Mouse (Mus musculus): Measurements from ENCODE around the gene Atp5h.
"Not testable (repeated sequence)": the region's sequence is repeated elsewhere in the genome, so short reads cannot be mapped to it uniquely, and the experiment has no call there.

Gene Atp5h

GRCm38 (mm10) chr11:115419531-115420237, at the start of gene Atp5h, which contains the start of gene Kctd2:
Gene Atp5h, minus strand, starts transcription at chr11:115419962.
Gene Kctd2, plus strand, starts transcription at chr11:115420128.
- in situ Hi-C loops (cut with MboI; ENCODE audit: low pct_unique_long_range_greater_than_20kb in 1 of 2, low sequenced_read_pairs in 2 of 2, unreplicated experiment in 1 of 2): loop anchor here in 1 of 2 experiments (25.0 kb wide), 1 partner anchor 1443 kb away; the partner anchor contains the start of genes Mfsd11 and Srsf2

- in situ Hi-C loops (cut with MboI; ENCODE audit: low pct_unique_long_range_greater_than_20kb in 1 of 2, low sequenced_read_pairs in 2 of 2, unreplicated experiment in 1 of 2): no loop called here
Measured at GRCm38 (mm10) chr11:115467217-115467618, 47.5 kb upstream of the Atp5h start.

DNA sequence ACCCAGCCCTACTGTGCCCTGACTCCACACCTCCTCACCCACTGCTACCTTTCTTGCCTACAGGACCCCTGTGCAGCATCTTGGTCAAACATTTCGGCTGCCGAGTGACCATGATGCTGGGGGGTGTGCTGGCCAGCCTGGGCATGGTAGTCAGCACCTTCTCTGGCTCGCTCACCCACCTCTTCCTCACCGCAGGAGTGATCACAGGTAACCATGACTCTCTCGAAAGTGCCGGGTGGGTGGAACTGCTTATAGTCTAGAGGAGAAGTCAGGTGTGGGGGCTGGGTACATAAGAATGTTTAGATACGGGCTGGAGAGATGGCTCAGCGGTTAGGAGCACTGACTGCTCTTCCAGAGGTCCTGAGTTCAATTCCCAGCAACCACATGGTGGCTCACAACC, 45.1 kb upstream of the Atp5h start:
- in situ Hi-C loops (cut with MboI; ENCODE audit: low pct_unique_long_range_greater_than_20kb in 1 of 2, low sequenced_read_pairs in 2 of 2, unreplicated experiment in 1 of 2): no loop called here

- in situ Hi-C loops (cut with MboI; ENCODE audit: low pct_unique_long_range_greater_than_20kb in 1 of 2, low sequenced_read_pairs in 2 of 2, unreplicated experiment in 1 of 2): no loop called here
Measured at GRCm38 (mm10) chr11:115463397-115463796, 43.6 kb upstream of the Atp5h start.

- in situ Hi-C loops (cut with MboI; ENCODE audit: low pct_unique_long_range_greater_than_20kb in 1 of 2, low sequenced_read_pairs in 2 of 2, unreplicated experiment in 1 of 2): no loop called here
Measured at GRCm38 (mm10) chr11:115462243-115462891, 42.6 kb upstream of the Atp5h start, which contains the start of gene Slc16a5. Gene Slc16a5, plus strand, starts transcription at chr11:115462474.

DNA sequence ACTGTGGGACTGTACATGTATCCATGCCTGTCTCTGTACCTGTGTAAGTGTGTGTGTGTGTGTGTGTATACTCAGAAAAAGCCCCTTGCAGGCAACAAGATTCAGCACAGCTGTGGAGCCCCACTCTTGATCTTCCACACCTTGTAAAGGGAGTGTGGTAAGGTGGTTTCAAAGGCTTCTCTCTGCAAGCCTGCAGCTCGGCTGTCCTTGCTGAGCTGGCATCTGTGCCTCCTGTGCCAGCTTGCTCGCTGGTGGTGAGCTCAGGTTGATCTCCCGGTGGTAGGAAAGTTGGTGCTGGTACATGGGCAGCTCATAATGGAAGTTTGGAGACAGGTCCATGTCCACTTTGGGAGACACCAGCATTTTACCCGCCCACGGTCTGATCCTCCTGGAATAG, 42.1 kb upstream of the Atp5h start:
- in situ Hi-C loops (cut with MboI; ENCODE audit: low pct_unique_long_range_greater_than_20kb in 1 of 2, low sequenced_read_pairs in 2 of 2, unreplicated experiment in 1 of 2): no loop called here

GRCm38 (mm10) chr11:115460976-115461375, 41.2 kb upstream of the Atp5h start:
- in situ Hi-C loops (cut with MboI; ENCODE audit: low pct_unique_long_range_greater_than_20kb in 1 of 2, low sequenced_read_pairs in 2 of 2, unreplicated experiment in 1 of 2): no loop called here

DNA sequence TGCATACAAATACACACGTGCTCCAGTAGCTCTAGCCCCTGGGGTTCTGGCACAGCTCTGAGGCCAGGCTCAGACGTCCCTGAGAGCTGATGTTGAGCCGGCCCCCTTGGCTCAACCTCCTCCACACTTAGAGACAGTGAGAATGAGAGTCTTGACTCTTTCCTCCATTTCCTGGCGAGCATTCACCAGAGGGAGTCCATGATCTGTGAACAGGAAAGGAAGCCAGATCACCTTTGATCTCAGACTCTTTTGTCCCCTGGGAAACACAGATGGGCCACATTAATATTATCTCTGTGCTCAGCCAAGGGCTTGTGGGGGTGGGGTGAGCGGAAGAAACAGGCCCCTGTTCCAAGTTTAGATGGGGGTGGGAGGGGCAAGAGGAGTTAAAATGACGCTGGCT, 37.6 kb upstream of the Atp5h start:
- in situ Hi-C loops (cut with MboI; ENCODE audit: low pct_unique_long_range_greater_than_20kb in 1 of 2, low sequenced_read_pairs in 2 of 2, unreplicated experiment in 1 of 2): no loop called here

DNA sequence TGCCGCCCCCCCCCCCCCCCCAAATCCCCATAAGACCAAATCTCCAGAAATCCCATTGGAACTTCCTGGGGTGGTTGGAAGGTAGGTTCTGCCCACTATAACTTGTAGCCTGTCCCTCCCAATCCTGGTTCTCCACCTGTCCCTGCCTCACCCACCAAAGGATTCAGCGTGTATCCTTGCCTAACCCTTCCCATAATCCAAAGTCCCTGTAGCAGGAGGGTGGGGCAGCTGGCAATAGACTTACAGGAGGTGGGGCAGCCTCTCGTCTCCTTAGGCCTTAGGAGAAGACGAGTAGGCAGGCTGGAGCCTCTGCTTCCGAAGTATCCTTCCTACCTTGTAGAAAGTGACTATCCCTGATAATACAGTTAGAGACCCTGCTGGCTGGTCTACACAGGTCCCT, 36.4 kb upstream of the Atp5h start:
- in situ Hi-C loops (cut with MboI; ENCODE audit: low pct_unique_long_range_greater_than_20kb in 1 of 2, low sequenced_read_pairs in 2 of 2, unreplicated experiment in 1 of 2): no loop called here

GRCm38 (mm10) chr11:115455619-115456018, 35.9 kb upstream of the Atp5h start:
- in situ Hi-C loops (cut with MboI; ENCODE audit: low pct_unique_long_range_greater_than_20kb in 1 of 2, low sequenced_read_pairs in 2 of 2, unreplicated experiment in 1 of 2): no loop called here

DNA sequence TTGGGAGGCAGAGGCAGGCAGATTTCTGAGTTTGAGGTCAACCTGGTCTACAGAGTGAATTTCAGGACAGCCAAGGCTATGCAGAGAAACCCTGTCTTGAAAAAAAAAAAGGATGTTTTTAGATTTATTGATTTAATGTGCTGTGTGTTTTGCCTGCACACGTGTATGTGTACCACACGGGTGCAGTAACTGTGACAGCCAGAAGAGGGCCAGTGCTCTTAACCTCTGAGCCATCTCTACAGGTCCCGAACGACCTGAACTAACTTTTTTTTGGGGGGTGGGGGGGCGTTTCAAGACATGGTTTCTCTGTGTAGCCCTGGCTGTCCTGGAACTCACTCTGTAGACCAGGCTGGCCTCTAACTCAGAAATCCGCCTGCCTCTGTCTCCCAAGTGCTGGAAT, 35.1 kb upstream of the Atp5h start:
- in situ Hi-C loops (cut with MboI; ENCODE audit: low pct_unique_long_range_greater_than_20kb in 1 of 2, low sequenced_read_pairs in 2 of 2, unreplicated experiment in 1 of 2): not testable (repeated sequence)

- in situ Hi-C loops (cut with MboI; ENCODE audit: low pct_unique_long_range_greater_than_20kb in 1 of 2, low sequenced_read_pairs in 2 of 2, unreplicated experiment in 1 of 2): no loop called here
Measured at GRCm38 (mm10) chr11:115453306-115453705, 33.5 kb upstream of the Atp5h start.

DNA sequence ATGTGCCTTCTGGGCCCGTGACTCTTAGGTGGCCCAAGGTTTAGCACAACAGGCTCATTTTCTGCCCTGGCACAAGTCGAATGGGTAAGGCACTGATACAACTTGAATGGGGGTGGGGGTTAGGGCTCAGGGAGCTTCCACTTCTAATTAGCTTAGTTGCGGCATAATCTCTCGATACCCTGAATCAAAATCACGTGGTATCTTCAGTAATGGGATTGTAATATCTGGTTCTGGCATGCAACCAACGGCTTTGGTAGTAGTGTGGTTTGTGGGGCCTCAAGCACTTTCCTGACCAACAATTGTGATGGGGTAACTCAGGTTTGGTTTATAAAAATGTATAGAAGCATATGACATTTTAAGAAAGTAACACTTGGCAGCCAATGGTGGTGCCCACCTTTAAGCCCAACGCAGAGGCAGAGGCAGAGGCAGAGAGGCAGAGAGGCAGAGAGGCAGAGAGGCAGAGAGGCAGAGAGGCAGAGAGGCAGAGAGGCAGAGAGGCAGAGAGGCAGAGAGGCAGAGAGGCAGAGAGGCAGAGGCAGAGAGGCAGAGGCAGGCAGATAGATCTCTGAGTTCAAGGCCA, 32.6 kb upstream of the Atp5h start:
- in situ Hi-C loops (cut with MboI; ENCODE audit: low pct_unique_long_range_greater_than_20kb in 1 of 2, low sequenced_read_pairs in 2 of 2, unreplicated experiment in 1 of 2): no loop called here

- in situ Hi-C loops (cut with MboI; ENCODE audit: low pct_unique_long_range_greater_than_20kb in 1 of 2, low sequenced_read_pairs in 2 of 2, unreplicated experiment in 1 of 2): no loop called here
Measured at GRCm38 (mm10) chr11:115451781-115452241, 32.0 kb upstream of the Atp5h start.

- in situ Hi-C loops (cut with MboI; ENCODE audit: low pct_unique_long_range_greater_than_20kb in 1 of 2, low sequenced_read_pairs in 2 of 2, unreplicated experiment in 1 of 2): no loop called here
Measured at GRCm38 (mm10) chr11:115450176-115450575, 30.4 kb upstream of the Atp5h start.

GRCm38 (mm10) chr11:115448998-115449397, 29.2 kb upstream of the Atp5h start:
- in situ Hi-C loops (cut with MboI; ENCODE audit: low pct_unique_long_range_greater_than_20kb in 1 of 2, low sequenced_read_pairs in 2 of 2, unreplicated experiment in 1 of 2): no loop called here

GRCm38 (mm10) chr11:115448075-115448474, 28.3 kb upstream of the Atp5h start:
- in situ Hi-C loops (cut with MboI; ENCODE audit: low pct_unique_long_range_greater_than_20kb in 1 of 2, low sequenced_read_pairs in 2 of 2, unreplicated experiment in 1 of 2): no loop called here

- in situ Hi-C loops (cut with MboI; ENCODE audit: low pct_unique_long_range_greater_than_20kb in 1 of 2, low sequenced_read_pairs in 2 of 2, unreplicated experiment in 1 of 2): no loop called here
Measured at GRCm38 (mm10) chr11:115447321-115447885, 27.6 kb upstream of the Atp5h start.

- in situ Hi-C loops (cut with MboI; ENCODE audit: low pct_unique_long_range_greater_than_20kb in 1 of 2, low sequenced_read_pairs in 2 of 2, unreplicated experiment in 1 of 2): no loop called here
Measured at GRCm38 (mm10) chr11:115446906-115447305, 27.1 kb upstream of the Atp5h start.
